Mouse (Mus musculus): ENCODE measurements around the gene Clstn3. TPM values are rescaled to one million over a fixed set of nuclear protein-coding genes. Genes with fewer than 3 reads are reported as not detected.

Gene Clstn3
- total and polyA plus RNA-seq, 3 experiments = 17.7 to 126 (median 21.4) TPM

DNA sequence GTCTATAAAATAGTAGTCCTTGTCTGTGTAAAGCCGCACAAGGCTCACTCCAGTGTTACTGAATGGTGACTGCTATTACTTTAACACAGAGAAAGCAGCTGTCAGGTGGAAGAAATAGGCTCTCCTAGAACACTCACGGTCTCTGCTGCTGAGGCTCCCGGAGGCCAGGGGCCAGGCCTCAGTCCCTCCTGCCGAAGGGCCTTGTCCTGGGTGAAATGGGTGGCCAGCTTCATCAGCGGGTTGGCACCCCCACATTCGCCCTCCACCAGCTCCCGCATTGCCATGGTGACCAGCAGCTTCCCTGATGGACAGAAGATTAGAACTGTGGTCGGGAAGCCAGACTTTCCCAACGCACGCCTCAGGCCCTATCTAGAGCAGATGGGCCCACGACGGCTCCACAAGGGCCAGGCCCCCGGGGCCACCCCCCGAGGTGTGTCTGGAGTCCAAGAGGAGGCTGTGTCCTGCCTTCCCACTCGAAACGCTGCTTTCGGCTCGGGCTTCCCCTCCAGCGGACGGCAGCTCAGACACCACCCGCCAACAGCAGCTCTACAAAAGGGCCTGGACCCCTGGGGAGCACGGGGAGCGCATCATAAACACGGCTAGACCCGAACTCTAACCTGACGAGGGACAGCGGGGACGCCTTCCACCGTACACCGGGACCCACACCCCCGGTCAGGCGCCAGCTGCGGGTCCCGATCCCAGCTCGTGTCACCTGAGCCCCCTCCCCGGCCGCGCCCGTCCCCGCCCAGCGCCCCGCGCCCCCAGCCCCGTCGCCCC, 50.3 kb downstream of the Clstn3 start:
- H3K27me3 ChIP-seq (replicated peaks) = no peaks in the 10 kb centered on the region
- peak overlapping the region; percentile 25 for H3K4me2 ChIP-seq (ENCODE audit: insufficient read depth, low read depth, poor library complexity, severe bottlenecking)
- H3K4me1 ChIP-seq (ENCODE audit: control insufficient read depth in 1 of 2, insufficient read depth in 2 of 2) = peaks cover 0 to 20% of the 10 kb centered on the region in 2 experiments; a peak in 2 of 4 replicates
- in situ Hi-C loops (cut with MboI; ENCODE audit: low pct_ligation_motif_present, low pct_unique_long_range_greater_than_20kb, low sequenced_read_pairs) (no loop called here), dilution Hi-C loops (cut with MboI; ENCODE audit: extremely low pct_ligation_motif_present, extremely low pct_unique_long_range_greater_than_20kb, low sequenced_read_pairs) (no loop called here)
- H3K36me3 ChIP-seq (replicated peaks in 1 of 2; ENCODE audit: control insufficient read depth in 1 of 2, insufficient read depth in 1 of 2, low read length in 1 of 2) = peaks cover 5 to 29% of the 10 kb centered on the region in 2 experiments
- TF ChIP-seq ZC3H11A (IDR thresholded peaks at IDR 0.05; ENCODE audit: low read depth, low read length) (no peak), JUND (conservative IDR thresholded peaks at IDR 0.05; ENCODE audit: low read depth, low read length) (no peak), IRF4 (IDR thresholded peaks at IDR 0.05; ENCODE audit: low read depth, low read length) (no peak), KAT2A (IDR thresholded peaks at IDR 0.05; ENCODE audit: insufficient replicate concordance, low read length) (no peak), UBTF (IDR thresholded peaks at IDR 0.05; ENCODE audit: low read depth, low read length) (no peak), POLR2AphosphoS2 (IDR thresholded peaks at IDR 0.05; ENCODE audit: low read depth, low read length) (no peak), BHLHE40 (IDR thresholded peaks at IDR 0.05; ENCODE audit: low read depth, low read length) (no peak), TCF12 (IDR thresholded peaks at IDR 0.05; ENCODE audit: low read depth, low read length) (no peak), MYC (IDR thresholded peaks at IDR 0.05; ENCODE audit: low read depth, low read length) (no peak), MEF2A (IDR thresholded peaks at IDR 0.05; ENCODE audit: borderline replicate concordance, low read depth, low read length) (no peak), HCFC1 (IDR thresholded peaks at IDR 0.05; ENCODE audit: low read depth, low read length) (no peak), EP300 (IDR thresholded peaks at IDR 0.05; ENCODE audit: low read length) (no peak), MAZ (IDR thresholded peaks at IDR 0.05; ENCODE audit: low read depth, low read length) (no peak), NRF1 (IDR thresholded peaks at IDR 0.05; ENCODE audit: low read depth, low read length) (no peak), TBP (conservative IDR thresholded peaks at IDR 0.05; ENCODE audit: low read depth, low read length) (no peak), JUN (IDR thresholded peaks at IDR 0.05; ENCODE audit: insufficient read depth, low read depth, low read length) (no peak), SIN3A (IDR thresholded peaks at IDR 0.05; ENCODE audit: low read length) (no peak; the same call in 1 of the 2 replicates), CHD1 (IDR thresholded peaks at IDR 0.05; ENCODE audit: low read depth, low read length) (no peak)
- DNase-seq (ENCODE audit: extremely low read depth) = peak; percentile 34
- no peaks in the 10 kb centered on the region for H3K9me3 ChIP-seq (replicated peaks; ENCODE audit: low read length)
- H3K27ac ChIP-seq (ENCODE audit: insufficient read depth, low read depth) = no peak overlapping the region
- 0 out of 2 replicates have a peak, but pooled peaks cover 2% of the 10 kb centered on the region for H3K79me2 ChIP-seq (replicated peaks; ENCODE audit: control insufficient read depth, extremely low read depth, insufficient read depth, poor library complexity, severe bottlenecking)
- peak overlapping the region; percentile 84 for H3K9ac ChIP-seq (ENCODE audit: insufficient read depth, low read depth)
- H3K4me3 ChIP-seq (replicated peaks in 1 of 3; ENCODE audit: low read depth in 2 of 3, low read length in 2 of 3, poor library complexity in 1 of 3) = peak overlapping the region; percentile 75 to 83 (median 81)

DNA sequence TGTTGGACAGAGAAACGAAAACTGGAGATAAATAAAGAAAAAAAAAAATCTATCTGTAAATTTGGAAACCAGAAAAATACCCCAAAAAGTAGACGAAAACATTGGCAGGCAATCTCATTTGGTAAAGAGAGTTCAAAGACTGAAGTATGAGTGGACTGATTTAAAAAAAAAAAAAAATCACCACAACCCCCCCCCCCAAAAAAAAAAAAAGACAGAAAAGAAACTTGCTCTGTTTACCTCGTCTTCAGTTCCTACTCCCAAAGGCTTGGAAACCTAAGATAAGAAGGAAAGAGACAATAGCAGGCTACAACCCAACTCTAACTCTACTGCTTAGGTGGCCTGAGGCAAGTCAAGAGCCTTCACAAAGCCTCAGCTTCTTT, 50.8 kb downstream of the Clstn3 start:
- Histone ChIP-seq H3K9me3 (replicated peaks; ENCODE audit: low read length) (no peaks in the 10 kb centered on the region), H3K9ac (ENCODE audit: insufficient read depth, low read depth) (peak overlapping the region; percentile 84), H3K4me1 (ENCODE audit: control insufficient read depth in 1 of 2, insufficient read depth in 2 of 2) (peaks cover 0 to 20% of the 10 kb centered on the region in 2 experiments; a peak in 2 of 4 replicates), H3K27me3 (replicated peaks) (no peaks in the 10 kb centered on the region), H3K4me2 (ENCODE audit: insufficient read depth, low read depth, poor library complexity, severe bottlenecking) (peak overlapping the region; percentile 25), H3K27ac (ENCODE audit: insufficient read depth, low read depth) (no peak overlapping the region), H3K36me3 (replicated peaks in 1 of 2; ENCODE audit: control insufficient read depth in 1 of 2, insufficient read depth in 1 of 2, low read length in 1 of 2) (peaks cover 9 to 35% of the 10 kb centered on the region in 2 experiments), H3K79me2 (replicated peaks; ENCODE audit: control insufficient read depth, extremely low read depth, insufficient read depth, poor library complexity, severe bottlenecking) (0 out of 2 replicates have a peak, but pooled peaks cover 2% of the 10 kb centered on the region), H3K4me3 (replicated peaks in 1 of 3; ENCODE audit: low read depth in 2 of 3, low read length in 2 of 3, poor library complexity in 1 of 3) (peak overlapping the region; percentile 75 to 83 (median 81))
- DNase-seq (ENCODE audit: extremely low read depth) = no peak
- dilution Hi-C loops (cut with MboI; ENCODE audit: extremely low pct_ligation_motif_present, extremely low pct_unique_long_range_greater_than_20kb, low sequenced_read_pairs) = no loop called here
- TF ChIP-seq NELFE (IDR thresholded peaks at IDR 0.05; ENCODE audit: low read depth, low read length) (no peak), MAZ (IDR thresholded peaks at IDR 0.05; ENCODE audit: low read depth, low read length) (no peak), ETS1 (conservative IDR thresholded peaks at IDR 0.05; ENCODE audit: low read depth, low read length) (no peak), EP300 (IDR thresholded peaks at IDR 0.05; ENCODE audit: low read length) (no peak), USF1 (IDR thresholded peaks at IDR 0.05; ENCODE audit: low read depth, low read length) (no peak), ZNF384 (IDR thresholded peaks at IDR 0.05; ENCODE audit: low read depth, low read length) (peak; percentile 78), USF2 (conservative IDR thresholded peaks at IDR 0.05; ENCODE audit: low read depth, low read length) (no peak), CHD1 (IDR thresholded peaks at IDR 0.05; ENCODE audit: low read depth, low read length) (no peak), UBTF (IDR thresholded peaks at IDR 0.05; ENCODE audit: low read depth, low read length) (no peak), MAFK (IDR thresholded peaks at IDR 0.05; ENCODE audit: insufficient replicate concordance, low read length) (no peak), SIN3A (IDR thresholded peaks at IDR 0.05; ENCODE audit: low read length) (0 out of 2 replicates have a peak, but pooled peaks have one; percentile 16), MAX (IDR thresholded peaks at IDR 0.05; ENCODE audit: low read length) (no peak), ZMIZ1 (IDR thresholded peaks at IDR 0.05; ENCODE audit: low read depth, low read length) (no peak), POLR2A (IDR thresholded peaks at IDR 0.05; ENCODE audit: low read depth, low read length) (no peak), JUN (IDR thresholded peaks at IDR 0.05; ENCODE audit: insufficient read depth, low read depth, low read length) (no peak)
- in situ Hi-C loops (cut with MboI; ENCODE audit: low pct_ligation_motif_present, low pct_unique_long_range_greater_than_20kb, low sequenced_read_pairs) = no loop called here

Data from CH12.LX (cell line).